Mouse (Mus musculus): ENCODE data around the gene Spata33.

DNA sequence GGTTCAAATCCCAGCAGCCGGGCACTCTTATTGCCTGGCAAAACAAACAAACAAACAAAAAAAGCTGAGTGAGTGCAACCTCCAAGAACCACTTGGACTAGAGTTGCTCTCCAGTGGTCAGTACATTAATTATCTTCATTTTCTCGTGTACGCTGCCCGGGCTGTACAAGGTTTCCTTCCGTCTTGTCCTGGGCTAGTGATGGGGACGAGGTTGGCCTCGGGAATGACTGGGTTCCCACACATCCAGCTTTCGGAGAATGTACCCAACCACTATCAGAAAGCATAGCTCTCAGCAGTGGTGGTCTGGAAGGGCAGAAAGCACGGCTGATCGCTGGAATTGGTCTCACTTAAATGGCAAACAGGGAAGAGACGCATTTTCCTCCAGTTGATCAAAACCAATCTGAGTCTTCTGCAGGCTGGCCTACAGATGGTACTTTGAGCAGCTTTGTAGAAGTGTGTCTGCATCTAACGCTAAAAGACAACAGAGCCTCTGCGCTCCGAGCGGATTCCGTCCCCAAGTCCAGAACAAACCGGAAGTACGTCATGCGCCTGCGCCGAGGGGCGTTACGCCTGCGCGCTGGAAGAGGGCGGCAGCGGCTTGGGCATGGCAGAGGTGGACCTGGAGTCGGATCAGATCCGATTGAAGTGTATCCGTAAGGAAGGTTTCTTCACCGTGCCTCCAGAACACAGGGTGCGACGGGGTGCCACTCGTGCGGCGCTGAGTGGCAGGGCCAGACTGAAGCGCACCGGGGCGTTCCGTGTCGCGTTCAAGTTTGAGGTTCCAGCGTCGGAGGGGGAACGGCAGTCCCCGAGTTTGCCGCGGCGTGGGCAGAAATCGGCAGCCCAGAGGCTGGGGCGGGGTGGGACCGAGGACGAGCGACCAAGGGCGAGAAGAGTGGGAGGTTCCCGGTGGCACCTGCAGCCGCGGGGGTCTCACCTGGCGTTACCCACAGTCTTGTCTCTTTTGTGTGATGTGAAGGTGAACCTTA is 11.9 kb downstream of the Spata33 start, which contains the start of gene Cdk10:
- TF ChIP-seq CTCF (IDR thresholded peaks at IDR 0.05; ENCODE audit: low read depth) (peak; percentile 20; the same call in 1 of the 2 replicates), EP300 (IDR thresholded peaks at IDR 0.05; ENCODE audit: low read depth) (no peak)

All from liver, postnatal 0 days (tissue).